Mouse (Mus musculus) MEL (cell line): Measurements from ENCODE around the gene Atxn7l3b.

Source experiments
- BHLHE40 ChIP-seq: IDR thresholded peaks from 2 replicates; pipeline ENCODE4 v1.6.1; 2012; ENCODE audit warnings: low read depth, mild to moderate bottlenecking, inconsistent platforms, low read length, improper control_type of control experiment, borderline replicate concordance
- MXI1 ChIP-seq: IDR thresholded peaks from 2 replicates; pipeline ENCODE4 v1.6.1; 2011; ENCODE audit warnings: mild to moderate bottlenecking, low read depth, low read length, improper control_type of control experiment
- NELFE ChIP-seq: IDR thresholded peaks from 2 replicates; pipeline ENCODE4 v1.6.1; 2011; ENCODE audit warnings: low read depth, low read length, improper control_type of control experiment
- POLR2A ChIP-seq, 2 experiments: IDR thresholded peaks; 2 replicates each; pipeline ENCODE4 v1.6.1; 2011 to 2012; ENCODE audit warnings: low read length in 2 of 2, mild to moderate bottlenecking in 2 of 2, control low read depth in 1 of 2, improper control_type of control experiment in 1 of 2, low read depth in 1 of 2, moderate library complexity in 1 of 2; ENCODE audit not compliant: control insufficient read depth in 1 of 2, insufficient read depth in 1 of 2, poor library complexity in 1 of 2

DNA sequence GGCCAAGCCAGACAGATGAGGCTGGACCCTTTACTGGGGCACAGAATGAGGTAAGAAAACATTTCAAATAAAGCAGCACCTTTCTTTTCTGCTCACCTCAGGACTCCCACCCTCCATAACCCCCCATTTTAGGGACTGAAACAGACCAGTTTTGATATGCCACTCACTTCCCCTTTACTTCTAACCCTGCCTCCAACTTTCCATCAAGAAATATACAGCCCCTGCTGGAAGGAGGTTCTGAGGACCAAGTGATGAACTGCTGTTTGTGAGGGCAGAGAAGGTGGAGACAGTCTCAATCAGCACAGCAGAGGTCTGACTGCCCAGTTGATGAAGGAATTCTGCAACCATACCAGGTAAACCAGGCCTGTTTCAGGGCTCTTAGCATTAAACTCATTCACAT is 1.8 kb downstream of the Atxn7l3b start:
- no peak for TF ChIP-seq NELFE
- TF ChIP-seq POLR2A (IDR thresholded peaks at IDR 0.05; ENCODE audit: control insufficient read depth in 1 of 2, insufficient read depth in 1 of 2, low read depth in 1 of 2, low read length in 2 of 2, poor library complexity in 1 of 2), result no peak
- TF ChIP-seq MXI1, result no peak
- TF ChIP-seq BHLHE40, result no peak
